In genomic region chr4:111519267-111519666, GRCm38 (mm10) we compare ENCODE assay signal across 22 mouse cellular contexts.
A peak's percentile ranks its signal among the peaks of the same experiment; 100 is the strongest.
DNase-seq lines count a peak whose midpoint lies in the region; ATAC-seq lines count a peak whose summit lies in the region.
"Had no signal": no experiment of that assay in that cellular context is flagged by ENCODE, and none has a peak within 500 bp of the region (broad histone marks: within the 10 kb centered on the region; RNA-seq: fewer than 3 reads in every experiment).

No protein-coding gene starts in this region.

- peak; percentile 84 for DNase-seq in heart, adult 11 months
- no peak for DNase-seq in heart, adult 18-20 months
- DNase-seq in hindbrain, embryonic 14.5 days (ENCODE audit: low spot score) = peak; percentile 6
- DNase-seq in limb, embryonic 10.5 days (ENCODE audit: low spot score) = peak; percentile 16
- no peak for DNase-seq in left cerebral cortex, adult 8-10 months (ENCODE audit: low spot score in 2 of 2)
- DNase-seq: adrenal gland, adult 2 months; adrenal gland, postnatal 10 days; adrenal gland, postnatal 25 days; cerebellum, adult 11 months; cerebellum, adult 18-20 months; cerebellum, adult 8-10 months; cerebellum, adult 9-11 months; cerebellum, postnatal 14 days; cerebellum, postnatal 36 days; embryo, embryonic 11 days had no signal

- H3K27ac ChIP-seq in hindbrain, embryonic 14.5 days = no peak overlapping the region
- no peak overlapping the region for H3K27ac ChIP-seq in hindbrain, embryonic 12.5 days
- H3K27ac ChIP-seq in limb, embryonic 10.5 days = no peak overlapping the region
- H3K27ac ChIP-seq: embryonic facial prominence, embryonic 13.5 days; embryonic facial prominence, embryonic 15.5 days; forebrain, embryonic 10.5 days; forebrain, embryonic 12.5 days had no signal

- WGBS in hindbrain, embryonic 14.5 days = 74% methylated on average over 3 of the region's 3 CpGs
- WGBS in hindbrain, embryonic 12.5 days = 70% methylated on average over 3 of the region's 3 CpGs
- WGBS in limb, embryonic 10.5 days = 69% methylated on average over 3 of the region's 3 CpGs

- no peaks in the 10 kb centered on the region for H3K36me3 ChIP-seq in hindbrain, embryonic 14.5 days (replicated peaks; ENCODE audit: control insufficient read depth, insufficient read depth)
- H3K36me3 ChIP-seq in hindbrain, embryonic 12.5 days = no peaks in the 10 kb centered on the region
- no peaks in the 10 kb centered on the region for H3K36me3 ChIP-seq in limb, embryonic 10.5 days
- H3K36me3 ChIP-seq: embryonic facial prominence, embryonic 13.5 days; embryonic facial prominence, embryonic 15.5 days; forebrain, embryonic 10.5 days; forebrain, embryonic 12.5 days had no signal

- peaks cover 11% of the 10 kb centered on the region; the same call in 1 of the 2 replicates for H3K4me1 ChIP-seq in hindbrain, embryonic 14.5 days (replicated peaks; ENCODE audit: control insufficient read depth, insufficient read depth, low read length)
- peaks cover 12% of the 10 kb centered on the region for H3K4me1 ChIP-seq in hindbrain, embryonic 12.5 days
- no peaks in the 10 kb centered on the region for H3K4me1 ChIP-seq in limb, embryonic 10.5 days
- H3K4me1 ChIP-seq: forebrain, embryonic 10.5 days had no signal

- no peak overlapping the region for H3K4me3 ChIP-seq in hindbrain, embryonic 14.5 days (replicated peaks; ENCODE audit: low read length)
- no peak overlapping the region for H3K4me3 ChIP-seq in hindbrain, embryonic 12.5 days
- H3K4me3 ChIP-seq in limb, embryonic 10.5 days = no peak overlapping the region
- H3K4me3 ChIP-seq: embryonic facial prominence, embryonic 13.5 days; embryonic facial prominence, embryonic 15.5 days; erythroblast, embryonic 14.5 days; forebrain, embryonic 10.5 days; forebrain, embryonic 12.5 days had no signal

- no peaks in the 10 kb centered on the region for H3K27me3 ChIP-seq in hindbrain, embryonic 14.5 days (ENCODE audit: control insufficient read depth, insufficient read depth, low read length)
- no peaks in the 10 kb centered on the region for H3K27me3 ChIP-seq in hindbrain, embryonic 12.5 days
- H3K27me3 ChIP-seq in limb, embryonic 10.5 days (ENCODE audit: low read depth, poor library complexity, severe bottlenecking) = no peaks in the 10 kb centered on the region
- H3K27me3 ChIP-seq: embryonic facial prominence, embryonic 13.5 days; embryonic facial prominence, embryonic 15.5 days; forebrain, embryonic 12.5 days had no signal

- no peak overlapping the region for H3K4me2 ChIP-seq in hindbrain, embryonic 14.5 days (replicated peaks)
- H3K4me2 ChIP-seq in hindbrain, embryonic 12.5 days (replicated peaks) = no peak overlapping the region
- H3K4me2 ChIP-seq: embryonic facial prominence, embryonic 13.5 days; embryonic facial prominence, embryonic 15.5 days; forebrain, embryonic 12.5 days had no signal

- no peak overlapping the region for H3K9ac ChIP-seq in hindbrain, embryonic 14.5 days
- H3K9ac ChIP-seq in hindbrain, embryonic 12.5 days = no peak overlapping the region
- H3K9ac ChIP-seq: embryonic facial prominence, embryonic 13.5 days; embryonic facial prominence, embryonic 15.5 days; forebrain, embryonic 12.5 days had no signal

- no peaks in the 10 kb centered on the region for H3K9me3 ChIP-seq in hindbrain, embryonic 14.5 days (ENCODE audit: control insufficient read depth, low read length)
- no peaks in the 10 kb centered on the region for H3K9me3 ChIP-seq in hindbrain, embryonic 12.5 days (replicated peaks)
- H3K9me3 ChIP-seq in limb, embryonic 10.5 days (replicated peaks) = no peaks in the 10 kb centered on the region
- H3K9me3 ChIP-seq: embryonic facial prominence, embryonic 13.5 days; embryonic facial prominence, embryonic 15.5 days; forebrain, embryonic 10.5 days; forebrain, embryonic 12.5 days had no signal

- ATAC-seq in hindbrain, embryonic 14.5 days (ENCODE audit: low FRiP score) = no peak
- ATAC-seq in hindbrain, embryonic 12.5 days (ENCODE audit: low FRiP score) = no peak
- ATAC-seq: forebrain, embryonic 14.5 days had no signal

Comparison
In these comparisons a context has a peak if more than half of its experiments do, and no peak if none do; other contexts are left out.
1. DNase-seq: peak in heart, adult 11 months (single experiment), hindbrain, embryonic 14.5 days (single experiment) and limb, embryonic 10.5 days (single experiment); none in heart, adult 18-20 months (0 of 2) and left cerebral cortex, adult 8-10 months (0 of 2).